Mouse (Mus musculus): Measurements from ENCODE around the gene Usp13.

- no peak for TF ChIP-seq MAX (IDR thresholded peaks at IDR 0.05; ENCODE audit: low read depth)
- no peak for TF ChIP-seq TCF12 (IDR thresholded peaks at IDR 0.05; ENCODE audit: insufficient read depth, poor library complexity, severe bottlenecking)
- no peak for TF ChIP-seq SRF (IDR thresholded peaks at IDR 0.05; ENCODE audit: control insufficient read depth, insufficient read length, low read depth)
- no peak for TF ChIP-seq E2F4 (IDR thresholded peaks at IDR 0.05; ENCODE audit: insufficient read depth)
- TF ChIP-seq USF1 (IDR thresholded peaks at IDR 0.05; ENCODE audit: low read depth) = no peak
- no peak for TF ChIP-seq MYOD1 (IDR thresholded peaks at IDR 0.05; ENCODE audit: control insufficient read depth in 1 of 3, insufficient read length in 2 of 3, low read depth in 2 of 3)
- TF ChIP-seq CEBPB (IDR thresholded peaks at IDR 0.05; ENCODE audit: insufficient read depth, poor library complexity, severe bottlenecking) = no peak
- no peak for TF ChIP-seq POLR2AphosphoS2 (IDR thresholded peaks at IDR 0.05; ENCODE audit: insufficient read length, low read depth)
- no peak for TF ChIP-seq POLR2A (IDR thresholded peaks at IDR 0.05; ENCODE audit: insufficient read length, low read depth)
- no peak for TF ChIP-seq MYOG (IDR thresholded peaks at IDR 0.05; ENCODE audit: control insufficient read depth in 1 of 3, insufficient read depth in 1 of 3, insufficient read length in 2 of 3, low read depth in 2 of 3)
- no peak for TF ChIP-seq REST (IDR thresholded peaks at IDR 0.05; ENCODE audit: insufficient read depth, insufficient read length)
- TF ChIP-seq TCF3 (IDR thresholded peaks at IDR 0.05; ENCODE audit: insufficient read length, low read depth) = no peak
These were observed 39.2 kb downstream of the Usp13 start for GRCm38 (mm10) chr3:32856362-32857107.
